Comparison of ENCODE assay signal across 30 mouse cellular contexts in the genomic region with DNA sequence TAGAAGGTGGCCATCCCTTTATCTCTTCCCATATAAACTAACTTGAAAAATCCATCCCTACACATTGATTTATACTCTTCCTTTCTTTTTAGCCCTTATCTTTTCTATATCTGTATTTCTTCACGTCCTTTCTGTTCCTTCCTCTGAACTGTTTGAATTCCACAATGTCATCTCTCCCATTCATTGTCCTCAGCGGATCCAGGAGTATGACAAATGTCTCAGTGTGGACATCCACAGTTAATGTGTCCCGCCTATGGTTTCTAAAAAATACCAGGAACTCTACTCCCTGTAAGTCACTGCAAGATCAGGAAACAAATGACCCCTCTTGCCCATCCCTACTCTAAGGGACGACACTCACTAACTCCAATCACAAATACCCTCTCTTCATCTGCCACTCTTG. TPM values are rescaled to one million over a fixed set of nuclear protein-coding genes. Genes with fewer than 3 reads are reported as not detected.
DNase-seq lines count a peak whose midpoint lies in the region; ATAC-seq lines count a peak whose summit lies in the region.
"Had no signal": no experiment of that assay in that cellular context is flagged by ENCODE, and none has a peak within 500 bp of the region (broad histone marks: within the 10 kb centered on the region; RNA-seq: fewer than 3 reads in every experiment).

No protein-coding gene starts in this region.

- H3K36me3 ChIP-seq in heart, embryonic 12.5 days: peaks cover 37% of the 10 kb centered on the region
- peaks cover 45% of the 10 kb centered on the region for H3K36me3 ChIP-seq in kidney, embryonic 15.5 days
- H3K36me3 ChIP-seq in lung, embryonic 15.5 days: peaks cover 35% of the 10 kb centered on the region
- peaks cover 3% of the 10 kb centered on the region; the same call in 1 of the 2 replicates for H3K36me3 ChIP-seq in midbrain, embryonic 11.5 days (ENCODE audit: control insufficient read depth, insufficient read depth, low read length)
- H3K36me3 ChIP-seq in midbrain, embryonic 16.5 days (ENCODE audit: control insufficient read depth, insufficient read depth, low read length): peaks cover 15% of the 10 kb centered on the region

- H3K4me2 ChIP-seq in heart, embryonic 12.5 days: no peak overlapping the region
- no peak overlapping the region for H3K4me2 ChIP-seq in kidney, embryonic 15.5 days
- H3K4me2 ChIP-seq in lung, embryonic 15.5 days: no peak overlapping the region
- no peak overlapping the region for H3K4me2 ChIP-seq in midbrain, embryonic 11.5 days
- H3K4me2 ChIP-seq in midbrain, embryonic 16.5 days (ENCODE audit: low read length): no peak overlapping the region
- H3K4me2 ChIP-seq: embryonic facial prominence, embryonic 13.5 days; forebrain, embryonic 12.5 days; forebrain, embryonic 15.5 days; heart, embryonic 11.5 days; heart, embryonic 15.5 days; hindbrain, embryonic 14.5 days had no signal

- no peak overlapping the region for H3K27ac ChIP-seq in heart, embryonic 12.5 days (ENCODE audit: poor library complexity, severe bottlenecking)
- 0 out of 2 replicates have a peak overlapping the region, but pooled peaks have one; percentile 0 for H3K27ac ChIP-seq in kidney, embryonic 15.5 days
- H3K27ac ChIP-seq in lung, embryonic 15.5 days: peak overlapping the region; percentile 7; the same call in 1 of the 2 replicates
- H3K27ac ChIP-seq in midbrain, embryonic 11.5 days (ENCODE audit: low read depth, low read length): no peak overlapping the region
- H3K27ac ChIP-seq in midbrain, embryonic 16.5 days (ENCODE audit: low read length): no peak overlapping the region
- H3K27ac ChIP-seq: embryonic facial prominence, embryonic 10.5 days; embryonic facial prominence, embryonic 13.5 days; forebrain, embryonic 12.5 days; forebrain, embryonic 15.5 days; hindbrain, embryonic 14.5 days had no signal

- H3K9ac ChIP-seq in heart, embryonic 12.5 days: no peak overlapping the region
- H3K9ac ChIP-seq in kidney, embryonic 15.5 days: no peak overlapping the region
- no peak overlapping the region for H3K9ac ChIP-seq in lung, embryonic 15.5 days
- no peak overlapping the region for H3K9ac ChIP-seq in midbrain, embryonic 11.5 days (ENCODE audit: low read length)
- no peak overlapping the region for H3K9ac ChIP-seq in midbrain, embryonic 16.5 days (ENCODE audit: low read depth, low read length)
- H3K9ac ChIP-seq: embryonic facial prominence, embryonic 13.5 days; forebrain, embryonic 12.5 days; forebrain, embryonic 15.5 days; heart, embryonic 15.5 days; hindbrain, embryonic 14.5 days had no signal

- H3K4me1 ChIP-seq in heart, embryonic 12.5 days (replicated peaks): peaks cover 22% of the 10 kb centered on the region
- peaks cover 23% of the 10 kb centered on the region for H3K4me1 ChIP-seq in kidney, embryonic 15.5 days
- peaks cover 12% of the 10 kb centered on the region for H3K4me1 ChIP-seq in lung, embryonic 15.5 days
- H3K4me1 ChIP-seq in midbrain, embryonic 11.5 days (ENCODE audit: control insufficient read depth, insufficient read depth, low read length): no peaks in the 10 kb centered on the region
- no peaks in the 10 kb centered on the region for H3K4me1 ChIP-seq in midbrain, embryonic 16.5 days (ENCODE audit: control insufficient read depth, insufficient read depth, low read length)

- 78% methylated on average over 4 of the region's 4 CpGs for WGBS in heart, embryonic 12.5 days
- WGBS in kidney, embryonic 15.5 days: 65% methylated on average over 4 of the region's 4 CpGs
- 59% methylated on average over 4 of the region's 4 CpGs for WGBS in lung, embryonic 15.5 days
- WGBS in midbrain, embryonic 11.5 days: 94% methylated on average over 4 of the region's 4 CpGs
- WGBS in midbrain, embryonic 16.5 days: 88% methylated on average over 4 of the region's 4 CpGs

- no peak overlapping the region for H3K4me3 ChIP-seq in heart, embryonic 12.5 days
- no peak overlapping the region for H3K4me3 ChIP-seq in kidney, embryonic 15.5 days (replicated peaks)
- no peak overlapping the region for H3K4me3 ChIP-seq in lung, embryonic 15.5 days
- no peak overlapping the region for H3K4me3 ChIP-seq in midbrain, embryonic 11.5 days (ENCODE audit: low read depth, low read length)
- H3K4me3 ChIP-seq in midbrain, embryonic 16.5 days (ENCODE audit: low read depth, low read length): no peak overlapping the region
- H3K4me3 ChIP-seq: embryonic facial prominence, embryonic 10.5 days; embryonic facial prominence, embryonic 13.5 days; erythroblast, embryonic 14.5 days; forebrain, embryonic 12.5 days; forebrain, embryonic 15.5 days; heart, embryonic 15.5 days had no signal

- peak; percentile 34 for DNase-seq in heart, adult 11 months
- no peak for DNase-seq in kidney, postnatal 14 days
- no peak for DNase-seq in lung, postnatal 4 days
- peak; percentile 72 for DNase-seq in midbrain, embryonic 11.5 days (ENCODE audit: low spot score, missing footprints)
- DNase-seq: adrenal gland, adult 8-10 months; adrenal gland, postnatal 25 days; cerebellum, adult 11-12 months; cerebellum, adult 8-10 months; cerebellum, postnatal 10 days; cerebellum, postnatal 36 days; embryo, embryonic 11 days; gastrocnemius, postnatal 25 days; heart, postnatal 10 days; heart, postnatal 4 days had no signal

- H3K27me3 ChIP-seq in heart, embryonic 12.5 days (replicated peaks): no peaks in the 10 kb centered on the region
- no peaks in the 10 kb centered on the region for H3K27me3 ChIP-seq in kidney, embryonic 15.5 days
- no peaks in the 10 kb centered on the region for H3K27me3 ChIP-seq in lung, embryonic 15.5 days
- no peaks in the 10 kb centered on the region for H3K27me3 ChIP-seq in midbrain, embryonic 11.5 days (ENCODE audit: control insufficient read depth, insufficient read depth, low read length)
- no peaks in the 10 kb centered on the region for H3K27me3 ChIP-seq in midbrain, embryonic 16.5 days (ENCODE audit: control insufficient read depth, insufficient read depth, low read depth, low read length)
- H3K27me3 ChIP-seq: embryonic facial prominence, embryonic 13.5 days; forebrain, embryonic 12.5 days; forebrain, embryonic 15.5 days; heart, embryonic 15.5 days had no signal

- peaks cover 4% of the 10 kb centered on the region for H3K9me3 ChIP-seq in heart, embryonic 12.5 days (replicated peaks)
- H3K9me3 ChIP-seq in kidney, embryonic 15.5 days (replicated peaks): no peaks in the 10 kb centered on the region
- H3K9me3 ChIP-seq in lung, embryonic 15.5 days: no peaks in the 10 kb centered on the region
- H3K9me3 ChIP-seq in midbrain, embryonic 11.5 days (ENCODE audit: control insufficient read depth, low read length): no peaks in the 10 kb centered on the region
- H3K9me3 ChIP-seq in midbrain, embryonic 16.5 days (replicated peaks; ENCODE audit: control insufficient read depth, low read length, poor library complexity, severe bottlenecking): no peaks in the 10 kb centered on the region
- H3K9me3 ChIP-seq: embryonic facial prominence, embryonic 10.5 days; embryonic facial prominence, embryonic 13.5 days; forebrain, embryonic 12.5 days; forebrain, embryonic 15.5 days; heart, embryonic 15.5 days had no signal

- no peak for ATAC-seq in heart, embryonic 12.5 days (ENCODE audit: insufficient number of reproducible peaks, low FRiP score)
- ATAC-seq in kidney, embryonic 15.5 days (replicated peaks; ENCODE audit: low FRiP score): no peak
- ATAC-seq in lung, embryonic 15.5 days (ENCODE audit: borderline replicate concordance, extremely low read depth, low FRiP score, low TSS enrichment): no peak
- no peak for ATAC-seq in midbrain, embryonic 11.5 days (ENCODE audit: low FRiP score)
- no peak for ATAC-seq in midbrain, embryonic 16.5 days
- ATAC-seq: activated CD4-positive, CD25-positive, alpha-beta regulatory T cell, adult 4 months; forebrain, embryonic 15.5 days had no signal

RNA-seq across cellular contexts. Expression of gene Gm21970, which starts 7.3 kb away (rescaled TPM):
- not detected in 2 replicates for polyA plus RNA-seq in heart, embryonic 12.5 days (2016; fragmentation: Nextera tagmentation; extraction: Ambion mirVana)
- not detected in 2 replicates for polyA plus RNA-seq in kidney, embryonic 15.5 days (2015; fragmentation: Nextera tagmentation; extraction: Ambion mirVana)
- polyA plus RNA-seq in lung, embryonic 15.5 days (2015; fragmentation: Nextera tagmentation; extraction: Ambion mirVana): 0.36 TPM in 1 of 2 replicates, not detected in the other
- polyA plus RNA-seq in midbrain, embryonic 11.5 days (2014; fragmentation: Nextera tagmentation; extraction: Ambion mirVana): not detected in 2 replicates
- not detected in 2 replicates for polyA plus RNA-seq in midbrain, embryonic 16.5 days (2015; fragmentation: Nextera tagmentation; extraction: Ambion mirVana)
- polyA plus RNA-seq: cortical plate, adult 2 months; embryonic facial prominence, embryonic 10.5 days; embryonic facial prominence, embryonic 13.5 days; erythroblast, embryonic 14.5 days; forebrain, embryonic 12.5 days; forebrain, embryonic 15.5 days; gonadal fat pad, adult 2 months; heart, embryonic 11.5 days; heart, embryonic 15.5 days; hindbrain, embryonic 11.5 days; hindbrain, embryonic 14.5 days had no signal

RNA-seq across cellular contexts. Expression of gene Ifnar2, which starts 11.6 kb away (rescaled TPM):
- polyA plus RNA-seq in heart, embryonic 12.5 days (2016; fragmentation: Nextera tagmentation; extraction: Ambion mirVana): 51.3 and 52.2 TPM in 2 replicates
- 50.5 and 51.8 TPM in 2 replicates for polyA plus RNA-seq in kidney, embryonic 15.5 days (2015; fragmentation: Nextera tagmentation; extraction: Ambion mirVana)
- 61.9 and 70.3 TPM in 2 replicates for polyA plus RNA-seq in lung, embryonic 15.5 days (2015; fragmentation: Nextera tagmentation; extraction: Ambion mirVana)
- polyA plus RNA-seq in midbrain, embryonic 11.5 days (2014; fragmentation: Nextera tagmentation; extraction: Ambion mirVana): 32.6 and 32.7 TPM in 2 replicates
- 35.4 and 38.7 TPM in 2 replicates for polyA plus RNA-seq in midbrain, embryonic 16.5 days (2015; fragmentation: Nextera tagmentation; extraction: Ambion mirVana)

RNA-seq across cellular contexts. Expression of gene Il10rb, which starts 21.7 kb away (rescaled TPM):
- 40.1 and 42.6 TPM in 2 replicates for polyA plus RNA-seq in heart, embryonic 12.5 days (2016; fragmentation: Nextera tagmentation; extraction: Ambion mirVana)
- polyA plus RNA-seq in kidney, embryonic 15.5 days (2015; fragmentation: Nextera tagmentation; extraction: Ambion mirVana): 29.9 and 31.0 TPM in 2 replicates
- 45.0 and 49.5 TPM in 2 replicates for polyA plus RNA-seq in lung, embryonic 15.5 days (2015; fragmentation: Nextera tagmentation; extraction: Ambion mirVana)
- polyA plus RNA-seq in midbrain, embryonic 11.5 days (2014; fragmentation: Nextera tagmentation; extraction: Ambion mirVana): 8.1 and 8.5 TPM in 2 replicates
- 10.4 and 11.1 TPM in 2 replicates for polyA plus RNA-seq in midbrain, embryonic 16.5 days (2015; fragmentation: Nextera tagmentation; extraction: Ambion mirVana)

Comparison
In these comparisons a context has a peak if more than half of its experiments do, and no peak if none do; other contexts are left out.
1. DNase-seq: peak in heart, adult 11 months (single experiment) and midbrain, embryonic 11.5 days (single experiment); none in kidney, postnatal 14 days (single experiment) and lung, postnatal 4 days (0 of 2).
2. H3K27ac ChIP-seq: peak in kidney, embryonic 15.5 days (single experiment) and lung, embryonic 15.5 days (single experiment); none in heart, embryonic 12.5 days (single experiment), midbrain, embryonic 11.5 days (single experiment) and midbrain, embryonic 16.5 days (single experiment).